Mouse (Mus musculus): ENCODE measurements around the gene Rin3.

Rin3 gene

DNA sequence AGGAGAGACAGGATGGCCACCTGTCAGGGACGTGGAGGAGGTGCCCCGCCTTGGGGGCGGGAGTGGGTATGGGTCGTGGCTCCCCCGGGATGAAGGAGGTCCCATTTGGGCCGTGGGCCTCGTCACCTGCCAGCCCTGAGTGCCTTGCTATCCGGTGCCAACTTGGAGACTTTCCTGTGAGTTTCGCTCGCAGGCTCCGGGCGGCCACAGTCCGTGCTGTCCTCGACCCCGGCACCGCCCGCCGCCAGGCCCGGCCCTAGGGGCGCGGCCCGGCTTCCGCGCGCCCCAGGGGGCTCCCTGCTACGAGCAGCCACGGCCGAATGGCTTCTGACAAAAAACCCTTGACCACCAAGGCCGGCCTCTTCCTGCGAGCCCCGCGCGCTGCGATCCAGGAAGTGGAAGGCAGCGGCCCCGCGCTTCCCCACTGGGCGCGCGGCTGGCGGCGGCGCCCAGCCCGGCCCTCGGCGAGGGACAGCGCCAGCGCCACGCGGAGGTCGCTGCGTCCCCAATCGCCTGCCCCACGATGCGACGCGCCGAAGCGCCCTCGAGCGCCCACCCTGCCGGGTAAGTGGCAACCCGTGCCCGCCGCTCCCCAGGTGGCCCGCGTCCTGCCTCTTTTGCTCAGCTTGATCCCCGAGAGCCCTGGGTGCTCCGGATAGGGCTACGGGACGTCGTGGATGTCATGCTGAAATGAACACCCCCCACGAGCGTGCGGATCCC is at the start of gene Rin3:
Gene Rin3, plus strand, starts transcription at position 286 of the 720 bp plus-strand sequence.
- no peak for DNase-seq (ENCODE audit: extremely low read depth, low read depth, low spot score)

- no peak for DNase-seq (ENCODE audit: extremely low read depth, low read depth, low spot score)
These were observed 47.3 kb upstream of the Rin3 start for GRCm38 (mm10) chr12:102235551-102235950.

GRCm38 (mm10) chr12:102236317-102236716 is 46.5 kb upstream of the Rin3 start:
- DNase-seq (ENCODE audit: extremely low read depth, low read depth, low spot score) = no peak

GRCm38 (mm10) chr12:102242076-102242722 is 40.6 kb upstream of the Rin3 start:
- no peak for DNase-seq (ENCODE audit: extremely low read depth, low read depth, low spot score)

- no peak for DNase-seq (ENCODE audit: extremely low read depth, low read depth, low spot score)
These were observed 38.9 kb upstream of the Rin3 start for GRCm38 (mm10) chr12:102243915-102244314.

DNA sequence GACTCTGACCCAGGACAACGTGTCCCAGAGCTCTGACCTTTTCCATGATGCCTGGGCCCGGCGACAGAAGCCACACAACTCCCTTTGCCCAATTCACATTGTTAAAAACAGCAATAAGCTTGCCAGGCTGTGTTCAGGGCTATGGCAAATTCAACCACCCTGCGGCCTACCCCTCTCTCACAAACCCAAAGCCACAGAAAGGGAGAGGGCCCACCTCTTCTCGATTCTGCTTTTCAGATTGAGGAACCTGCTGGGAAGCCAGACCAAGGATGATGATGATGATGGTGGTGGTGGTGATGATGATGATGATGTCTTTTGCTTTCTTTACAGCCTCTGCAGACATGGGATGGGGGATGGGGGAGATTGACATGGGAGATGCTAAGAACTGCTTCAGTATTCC is 36.6 kb upstream of the Rin3 start:
- no peak for DNase-seq (ENCODE audit: extremely low read depth, low read depth, low spot score)

- no peak for DNase-seq (ENCODE audit: extremely low read depth, low read depth, low spot score)
These were observed 34.7 kb upstream of the Rin3 start for GRCm38 (mm10) chr12:102248104-102248503.

DNA sequence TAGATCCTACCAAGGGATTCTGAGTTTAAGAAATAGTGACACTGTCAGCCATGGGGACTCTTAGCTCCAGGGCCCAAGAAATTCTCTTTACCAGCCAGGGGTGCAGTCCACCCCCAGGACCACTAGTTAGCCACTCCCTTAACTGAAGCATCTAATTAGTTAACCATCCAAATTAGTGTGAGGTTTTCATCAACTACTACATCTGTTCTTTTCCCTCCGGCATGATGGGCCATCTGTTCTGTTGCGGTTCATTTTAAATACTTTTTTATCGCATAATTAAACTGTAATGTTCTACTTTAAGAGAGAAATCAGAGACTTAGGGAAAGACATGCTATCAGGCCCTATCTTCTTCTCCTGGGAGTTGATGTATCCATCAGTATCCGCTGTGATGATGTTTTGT is 32.5 kb upstream of the Rin3 start:
- no peak for DNase-seq (ENCODE audit: extremely low read depth, low read depth, low spot score)

- DNase-seq (ENCODE audit: extremely low read depth, low read depth, low spot score) = no peak
These were observed 31.8 kb upstream of the Rin3 start for GRCm38 (mm10) chr12:102251070-102251469.

DNA sequence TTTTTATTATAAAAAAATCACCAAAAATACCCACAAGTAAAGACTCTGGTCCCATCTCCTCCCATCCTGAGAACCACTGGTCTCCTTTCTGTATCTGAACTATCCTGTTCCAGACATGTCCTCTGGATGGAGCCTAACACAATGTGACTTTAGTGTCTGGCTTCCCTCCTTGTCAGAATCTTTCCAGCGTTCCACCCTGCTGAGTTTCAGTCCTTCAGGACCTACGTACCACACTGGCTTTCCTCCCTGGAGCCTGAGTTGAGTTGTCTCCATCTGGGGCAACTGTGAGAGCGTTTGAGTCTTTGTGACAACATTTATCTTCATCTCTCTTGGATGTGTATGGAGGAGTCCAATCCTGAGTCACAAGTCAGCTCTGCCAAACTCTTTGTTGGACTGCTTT is 30.9 kb upstream of the Rin3 start:
- no peak for DNase-seq (ENCODE audit: extremely low read depth, low read depth, low spot score)

- DNase-seq (ENCODE audit: extremely low read depth, low read depth, low spot score) = no peak
These were observed 30.3 kb upstream of the Rin3 start for GRCm38 (mm10) chr12:102252525-102252924.

DNA sequence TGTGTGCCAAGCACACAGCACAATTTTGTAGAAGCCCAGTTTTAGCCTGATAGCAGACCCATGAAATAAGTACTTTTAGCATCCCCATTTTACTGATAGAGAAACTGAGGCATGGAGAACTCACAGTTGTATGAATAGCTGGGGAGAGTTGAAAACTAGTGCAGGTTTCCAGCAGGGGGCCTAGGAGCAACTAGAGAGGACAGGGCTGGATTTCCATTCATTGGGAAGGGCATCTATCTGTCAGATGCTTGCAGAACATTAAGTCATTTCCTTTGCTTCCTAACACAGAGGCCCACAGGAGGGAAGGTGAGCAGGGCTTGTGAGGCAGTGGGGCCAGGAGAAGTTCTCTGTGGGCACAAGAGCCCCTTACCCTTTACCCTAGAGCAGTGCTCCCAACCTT is 27.8 kb upstream of the Rin3 start:
- DNase-seq (ENCODE audit: extremely low read depth, low read depth, low spot score) = no peak

DNA sequence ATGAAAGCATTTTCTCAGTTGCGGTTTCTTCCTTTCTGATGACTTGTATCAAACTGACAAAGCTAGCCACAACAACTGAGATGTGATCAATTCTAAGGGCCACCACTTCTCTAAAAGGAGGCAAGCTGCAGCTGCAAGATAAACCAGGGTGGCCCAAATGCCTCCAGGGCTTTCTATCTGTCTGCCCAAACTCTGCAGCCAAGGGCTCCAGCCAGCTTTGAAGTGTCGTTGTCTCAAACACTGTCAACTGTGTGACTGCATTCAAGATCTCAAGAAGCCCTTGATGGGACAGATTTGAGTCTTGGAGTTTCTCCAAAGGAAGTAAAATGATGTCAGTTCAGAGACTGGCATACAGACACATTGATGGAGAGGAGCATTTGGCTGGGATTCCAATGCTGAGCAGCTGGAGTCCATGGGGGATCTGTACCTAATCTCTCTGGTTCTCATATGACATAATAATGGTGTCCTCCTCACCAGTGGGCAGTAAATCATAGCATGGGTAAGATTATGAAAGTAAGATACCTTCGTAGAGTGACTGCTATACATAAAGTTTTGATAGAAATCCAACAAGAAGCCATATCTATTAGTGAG is 24.2 kb upstream of the Rin3 start:
- no peak for DNase-seq (ENCODE audit: extremely low read depth, low read depth, low spot score)

GRCm38 (mm10) chr12:102261933-102262396 is 20.9 kb upstream of the Rin3 start:
- no peak for DNase-seq (ENCODE audit: extremely low read depth, low read depth, low spot score)

DNA sequence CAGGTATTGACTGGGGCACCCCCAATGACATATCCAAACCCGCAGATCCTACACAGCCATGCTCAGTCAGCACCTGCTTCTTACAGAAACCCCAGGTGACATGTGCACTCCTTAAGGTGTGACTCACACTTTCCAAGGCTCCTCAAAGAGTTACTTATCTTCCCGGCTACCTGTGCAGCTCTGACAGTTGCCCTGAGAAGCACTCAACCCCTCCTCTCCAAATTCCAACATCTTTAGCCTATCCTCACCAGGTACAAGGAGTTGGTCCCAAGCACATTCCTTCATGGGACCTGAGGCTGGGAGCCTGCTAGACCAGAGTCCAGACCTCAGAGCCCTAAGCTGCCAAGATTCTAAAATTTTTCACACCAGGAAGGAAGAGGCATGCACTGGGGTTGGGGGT is 20.0 kb upstream of the Rin3 start:
- no peak for DNase-seq (ENCODE audit: extremely low read depth, low read depth, low spot score)

DNA sequence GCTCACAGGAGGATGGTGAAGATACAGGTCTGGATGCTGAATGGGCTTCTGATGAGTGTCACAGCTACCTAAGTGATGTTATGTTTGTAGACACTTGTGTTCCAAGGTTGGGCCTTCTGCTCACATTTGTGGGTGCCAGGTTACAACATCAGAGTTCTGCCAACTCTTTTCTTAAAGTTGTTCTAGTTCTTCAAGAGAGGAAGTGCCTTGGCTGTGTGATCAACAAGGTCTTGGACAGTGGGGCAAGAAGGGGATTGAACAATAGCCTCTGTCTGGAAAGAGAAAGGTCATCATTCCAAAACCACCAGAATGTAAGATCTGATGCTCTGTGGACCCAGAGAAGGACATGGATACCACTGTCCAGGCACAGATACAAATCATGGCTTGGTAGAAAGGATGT is 19.6 kb upstream of the Rin3 start:
- DNase-seq (ENCODE audit: extremely low read depth, low read depth, low spot score) = no peak

GRCm38 (mm10) chr12:102266433-102266832 is 16.4 kb upstream of the Rin3 start:
- DNase-seq (ENCODE audit: extremely low read depth, low read depth, low spot score) = no peak

DNA sequence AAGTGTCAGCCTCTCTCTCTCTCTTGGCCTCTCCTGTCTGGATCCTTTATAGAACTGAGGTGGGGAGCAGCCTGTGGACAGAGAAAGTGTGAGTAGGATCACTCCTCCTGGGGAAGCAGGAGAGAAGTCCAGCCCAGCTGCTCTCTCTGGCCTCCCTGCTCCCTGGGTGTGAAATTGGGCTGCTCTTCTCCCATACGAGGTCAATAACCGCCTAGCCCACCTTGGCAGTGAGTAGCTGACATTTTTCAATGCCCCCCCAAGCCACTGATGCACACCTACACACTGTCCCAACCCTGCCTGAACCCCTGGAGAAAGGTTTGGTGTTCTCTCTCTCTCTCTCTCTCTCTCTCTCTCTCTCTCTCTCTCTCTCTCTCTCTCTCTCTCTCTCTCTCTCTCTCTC is 13.7 kb upstream of the Rin3 start:
- DNase-seq (ENCODE audit: extremely low read depth, low read depth, low spot score) = no peak

GRCm38 (mm10) chr12:102270776-102271405 is 12.0 kb upstream of the Rin3 start:
- DNase-seq (ENCODE audit: extremely low read depth, low read depth, low spot score) = no peak

DNA sequence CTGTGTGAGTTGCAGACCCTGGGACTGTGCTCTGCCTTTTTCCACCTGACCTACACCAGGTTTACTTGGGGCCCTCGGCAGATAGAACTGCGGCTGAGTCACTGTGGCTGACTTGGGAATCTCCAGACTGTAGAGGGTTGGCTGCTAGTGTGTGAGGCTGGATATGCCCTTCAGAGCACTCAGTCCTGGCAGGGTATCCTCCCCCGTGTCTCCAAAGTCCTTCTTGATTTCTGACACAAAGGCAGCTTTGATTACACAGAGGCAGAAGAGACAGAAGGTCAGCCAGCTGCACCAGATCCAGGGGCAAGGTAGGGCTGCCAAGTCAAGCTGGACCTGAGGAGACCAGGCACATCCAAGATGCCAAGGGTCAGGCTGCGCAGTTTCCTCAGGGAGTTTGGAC is 11.4 kb upstream of the Rin3 start:
- no peak for DNase-seq (ENCODE audit: extremely low read depth, low read depth, low spot score)

DNA sequence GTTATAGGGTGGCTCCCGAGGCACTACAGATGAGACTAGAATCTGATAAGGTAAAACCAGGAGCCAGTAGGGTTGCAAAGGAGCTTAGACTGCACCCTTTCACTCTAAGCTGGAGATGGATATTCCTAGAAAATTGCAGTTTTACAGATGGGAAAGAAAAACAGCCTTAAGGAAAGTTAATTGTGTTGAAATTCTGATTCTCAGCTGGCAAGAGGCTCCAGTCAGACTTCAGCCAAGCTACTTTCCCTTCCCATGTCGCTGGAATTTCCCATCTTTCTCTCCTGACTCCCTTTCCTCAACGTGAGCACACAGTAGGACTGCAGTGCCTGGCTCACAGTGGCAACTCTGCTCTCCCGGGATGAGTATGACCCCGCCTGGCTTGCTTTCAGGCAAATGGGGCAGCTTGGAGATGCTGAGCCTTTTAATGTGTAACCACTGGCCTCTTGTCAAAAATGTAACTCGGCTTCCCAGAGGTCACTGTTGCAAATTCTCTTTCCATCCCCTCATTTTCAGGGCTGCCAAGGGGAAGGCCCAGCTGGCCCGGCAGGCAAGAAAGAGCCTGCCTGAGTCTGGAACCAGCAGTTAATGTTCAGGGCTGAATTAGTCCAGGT is 6.9 kb upstream of the Rin3 start:
- DNase-seq (ENCODE audit: extremely low read depth, low read depth, low spot score) = peak; percentile 70
